Mouse (Mus musculus) forebrain, embryonic 10.5 days (tissue): ENCODE measurements around the gene Brd3. TPM values are rescaled to one million over a fixed set of nuclear protein-coding genes. Genes with fewer than 3 reads are reported as not detected.

Experiments
- DNase-seq: peaks from one replicate; pipeline ENCODE4 v3.0.0-alpha.2; 2017; ENCODE audit warnings: low spot score; ENCODE audit errors: extremely low spot score
- H3K27ac ChIP-seq: fragments of 300-500 bp; sonication (generic); 2 replicates; pipeline ENCODE4 v1.5.1; 2016; ENCODE audit warnings: mild to moderate bottlenecking
- H3K27me3 ChIP-seq: fragments of 300-500 bp; sonication (generic); 2 replicates; pipeline ENCODE4 v1.6.1; 2016; ENCODE audit warnings: mild to moderate bottlenecking; ENCODE audit not compliant: poor library complexity, severe bottlenecking
- H3K36me3 ChIP-seq: fragments of 300-500 bp; sonication (generic); replicated peaks from 2 replicates; pipeline ENCODE4 v1.6.1; 2016; ENCODE audit warnings: mild to moderate bottlenecking, moderate library complexity
- H3K4me1 ChIP-seq: fragments of 300-500 bp; sonication (generic); 2 replicates; pipeline ENCODE4 v1.6.1; 2016
- H3K4me3 ChIP-seq: fragments of 300-500 bp; sonication (generic); 2 replicates; pipeline ENCODE4 v1.5.1; 2016; ENCODE audit warnings: mild to moderate bottlenecking, moderate library complexity
- H3K9me3 ChIP-seq: fragments of 300-500 bp; sonication (generic); 2 replicates; pipeline ENCODE4 v1.6.1; 2016; ENCODE audit warnings: mild to moderate bottlenecking, moderate library complexity
- WGBS: fragments of 180-500 bp; shearing (Covaris S2); methylation state at CpG from one replicate; pipeline ENCODE4 v1.1.7; 2016; 5-methylcytosine and 5-hydroxymethylcytosine counted together
- polyA plus RNA-seq: library from polyadenylated mRNA; unstranded; fragments of >200 nt; fragmentation: Nextera tagmentation; extraction: Ambion mirVana; gene quantifications from 2 replicates; pipeline ENCODE4 v1.2.1, GENCODE M21; 2016

Gene Brd3
- polyA plus RNA-seq, 1 experiment from 2014 or later, result 152 TPM

DNA sequence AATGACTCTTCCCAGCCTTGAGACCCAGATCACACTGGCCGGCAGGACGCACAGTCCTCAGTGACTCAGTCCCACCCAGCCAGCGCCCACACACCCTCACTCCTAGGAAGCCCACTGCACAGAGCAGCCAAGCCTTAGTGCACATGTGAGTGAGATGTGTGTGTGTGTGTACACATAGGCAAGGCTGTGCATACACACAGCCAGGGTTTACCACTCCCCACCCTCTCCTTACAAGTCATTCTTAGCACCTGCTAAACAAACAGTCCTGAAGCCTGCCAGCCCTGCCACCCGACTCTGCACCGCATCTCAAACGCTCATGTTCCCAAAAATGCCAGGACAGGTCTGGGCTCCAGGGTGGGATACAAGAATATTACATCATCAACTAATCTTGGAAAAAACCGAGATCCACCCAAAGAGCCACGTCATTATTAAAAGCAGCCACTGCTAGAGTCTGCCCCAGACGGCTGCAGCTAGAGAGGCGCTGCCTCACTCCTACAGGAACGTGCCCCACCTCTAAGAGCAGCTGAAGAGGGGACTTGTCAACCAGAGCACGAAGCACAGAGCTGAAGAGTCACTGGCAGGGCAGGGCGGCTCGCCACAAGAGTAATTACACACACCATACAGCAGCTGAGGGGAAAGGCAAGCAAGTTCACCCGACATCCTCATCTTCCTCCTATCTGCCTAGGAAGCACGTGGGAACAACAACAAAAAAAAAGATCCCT, 93.4 kb downstream of the Brd3 start:
- Histone ChIP-seq H3K4me3 (peak overlapping the region; percentile 23), H3K36me3 (peaks cover 3% of the 10 kb centered on the region; the same call in 1 of the 2 replicates), H3K4me1 (peaks cover 95% of the 10 kb centered on the region), H3K9me3 (no peaks in the 10 kb centered on the region), H3K27me3 (no peaks in the 10 kb centered on the region), H3K27ac (peak overlapping the region; percentile 83)
- no peak for DNase-seq
- WGBS, result 29% methylated on average over 16 of the region's 16 CpGs

DNA sequence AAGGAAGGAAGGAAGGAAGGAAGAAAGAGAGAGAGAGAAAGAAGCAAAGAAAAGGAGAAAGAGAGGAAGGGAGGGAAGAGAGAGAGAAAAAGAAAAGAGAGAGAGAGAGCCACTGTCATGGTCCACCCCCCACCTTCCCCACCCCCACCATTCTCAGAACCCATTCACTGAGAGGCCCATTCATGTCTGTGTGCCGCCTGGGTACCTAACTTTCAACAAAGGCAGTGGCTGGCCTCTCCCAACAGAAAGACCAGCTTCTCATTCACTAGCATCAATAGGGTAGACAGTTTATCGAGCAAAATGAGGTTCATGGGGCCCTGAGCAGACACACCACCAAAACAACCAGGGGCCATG, 93.9 kb downstream of the Brd3 start:
- no peak for DNase-seq
- peaks cover 95% of the 10 kb centered on the region for H3K4me1 ChIP-seq
- H3K27me3 ChIP-seq, result no peaks in the 10 kb centered on the region
- H3K4me3 ChIP-seq, result peak overlapping the region; percentile 23
- H3K36me3 ChIP-seq, result peaks cover 3% of the 10 kb centered on the region; the same call in 1 of the 2 replicates
- 19% methylated on average over 2 of the region's 2 CpGs for WGBS
- H3K9me3 ChIP-seq, result no peaks in the 10 kb centered on the region
- H3K27ac ChIP-seq, result peak overlapping the region; percentile 83

DNA sequence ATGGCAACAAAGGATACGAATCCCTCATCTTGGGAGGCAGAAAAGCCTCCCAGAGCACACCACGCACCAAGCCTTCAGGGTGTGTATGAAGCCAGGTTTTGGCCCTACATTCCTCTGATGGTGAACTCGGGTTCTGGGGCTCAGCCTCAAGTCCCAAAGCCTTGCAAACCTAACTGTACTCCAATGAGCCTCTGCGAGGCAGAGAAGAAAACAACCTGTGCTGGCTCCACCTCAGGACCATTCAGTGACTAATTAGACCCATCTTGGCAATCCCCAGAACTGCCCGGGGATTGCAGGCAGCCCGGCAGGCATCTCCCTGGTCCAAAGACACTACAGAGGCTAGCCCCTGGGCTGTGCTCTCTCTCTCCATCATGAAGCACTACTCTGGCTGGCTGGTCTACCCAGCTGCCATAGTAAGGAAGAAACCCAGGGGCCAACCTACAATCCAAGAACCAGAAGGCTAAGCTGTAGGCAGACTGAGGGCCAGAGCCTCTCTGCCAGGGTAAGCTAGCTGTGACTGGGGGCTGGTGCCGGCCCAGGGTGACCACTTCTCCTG, 95.1 kb downstream of the Brd3 start:
- no peak for DNase-seq
- H3K4me1 ChIP-seq, result peaks cover 95% of the 10 kb centered on the region

DNA sequence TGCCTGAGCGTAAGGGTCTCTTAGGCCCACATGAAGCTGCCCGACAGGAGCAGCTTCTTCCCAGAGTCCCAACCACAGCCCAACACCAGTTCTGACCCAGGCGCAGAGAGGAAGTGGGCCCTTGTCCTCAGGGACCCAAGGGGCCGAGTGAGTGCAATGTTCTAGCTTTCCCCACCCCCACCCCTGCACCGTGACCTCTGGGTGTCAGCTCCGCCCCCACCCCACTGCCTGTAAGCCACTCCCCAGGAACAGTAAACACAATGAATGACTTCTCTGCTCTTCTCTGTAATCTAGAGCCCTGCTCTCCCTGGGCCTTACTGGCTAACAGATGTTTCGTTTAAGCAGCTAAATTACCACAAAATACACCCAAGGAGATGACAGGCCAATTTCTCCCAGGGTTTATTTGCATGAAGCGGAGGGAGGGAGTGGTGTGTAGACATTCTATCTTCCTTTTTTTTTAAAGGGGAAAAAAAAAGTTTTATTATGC, 95.7 kb downstream of the Brd3 start:
- Histone ChIP-seq H3K27me3 (no peaks in the 10 kb centered on the region), H3K4me3 (peak overlapping the region; percentile 23), H3K9me3 (no peaks in the 10 kb centered on the region), H3K4me1 (peaks cover 95% of the 10 kb centered on the region), H3K27ac (peak overlapping the region; percentile 81), H3K36me3 (peaks cover 3% of the 10 kb centered on the region; the same call in 1 of the 2 replicates)
- WGBS, result 23% methylated on average over 8 of the region's 8 CpGs
- DNase-seq, result no peak

More for the DNA sequence above, 95.1 kb downstream of the Brd3 start:
- Histone ChIP-seq H3K4me3 (peak overlapping the region; percentile 23; the same call in 1 of the 2 replicates), H3K27ac (peak overlapping the region; percentile 81), H3K36me3 (peaks cover 3% of the 10 kb centered on the region; the same call in 1 of the 2 replicates), H3K9me3 (no peaks in the 10 kb centered on the region), H3K27me3 (no peaks in the 10 kb centered on the region)
- 15% methylated on average over 7 of the region's 7 CpGs for WGBS

DNA sequence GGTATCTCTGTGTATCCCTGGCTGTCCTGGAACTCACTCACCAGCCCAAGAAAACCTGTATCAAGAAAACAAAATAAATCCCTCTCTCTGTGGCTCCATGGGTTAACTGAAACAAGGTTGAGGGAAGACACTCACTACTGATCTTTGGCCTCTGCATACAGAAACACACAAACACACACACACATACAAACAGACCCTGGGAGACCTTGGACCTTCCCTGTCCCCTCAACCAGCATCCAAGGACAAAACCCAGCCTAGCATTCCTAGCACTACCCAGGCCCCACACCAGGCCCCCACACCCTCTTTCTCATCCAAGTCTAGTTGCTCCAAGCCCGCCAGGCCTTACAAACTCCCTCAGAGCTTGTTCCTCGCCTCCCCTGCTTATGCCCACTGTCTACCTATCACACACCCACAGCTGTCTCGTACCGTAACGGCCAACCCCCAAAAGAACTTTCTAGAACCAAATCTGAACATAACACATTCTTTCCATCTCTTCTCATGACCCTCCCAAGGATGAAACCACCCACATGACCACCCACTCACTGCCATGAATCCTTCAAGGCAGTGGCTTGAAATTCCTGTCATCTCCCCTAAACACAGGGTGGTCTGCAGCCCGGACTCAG, 96.8 kb downstream of the Brd3 start:
- Histone ChIP-seq H3K27me3 (no peaks in the 10 kb centered on the region), H3K9me3 (no peaks in the 10 kb centered on the region), H3K4me1 (peaks cover 94% of the 10 kb centered on the region), H3K27ac (peak overlapping the region; percentile 81), H3K4me3 (no peak overlapping the region), H3K36me3 (peaks cover 3% of the 10 kb centered on the region; the same call in 1 of the 2 replicates)
- 92% methylated on average over 6 of the region's 6 CpGs for WGBS
- DNase-seq, result no peak

DNA sequence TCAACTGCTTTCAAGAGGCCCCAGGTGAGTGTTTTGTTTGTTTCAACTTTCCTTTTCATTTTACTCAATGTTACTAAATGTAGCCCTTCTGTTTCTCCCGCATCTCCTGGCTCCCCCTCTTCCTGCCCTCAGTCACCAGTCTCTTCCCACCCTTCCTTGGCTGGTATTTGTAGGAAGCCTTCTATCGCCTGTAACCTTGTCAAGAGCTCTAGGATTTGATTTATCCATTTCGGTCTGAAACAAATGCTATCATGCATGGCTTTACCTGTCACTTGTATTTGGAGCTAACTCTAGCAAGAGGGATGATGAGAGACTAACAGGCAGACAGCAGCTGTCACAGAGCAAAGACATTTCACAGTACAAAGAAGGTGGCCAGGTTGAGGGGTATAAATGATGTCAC, 99.3 kb downstream of the Brd3 start:
- WGBS, result 76% methylated on average over 3 of the region's 3 CpGs
- peaks cover 3% of the 10 kb centered on the region; the same call in 1 of the 2 replicates for H3K36me3 ChIP-seq
- H3K9me3 ChIP-seq, result no peaks in the 10 kb centered on the region
- no peak overlapping the region for H3K4me3 ChIP-seq
- no peak overlapping the region for H3K27ac ChIP-seq
- DNase-seq, result no peak
- no peaks in the 10 kb centered on the region for H3K27me3 ChIP-seq
- peaks cover 91% of the 10 kb centered on the region for H3K4me1 ChIP-seq

DNA sequence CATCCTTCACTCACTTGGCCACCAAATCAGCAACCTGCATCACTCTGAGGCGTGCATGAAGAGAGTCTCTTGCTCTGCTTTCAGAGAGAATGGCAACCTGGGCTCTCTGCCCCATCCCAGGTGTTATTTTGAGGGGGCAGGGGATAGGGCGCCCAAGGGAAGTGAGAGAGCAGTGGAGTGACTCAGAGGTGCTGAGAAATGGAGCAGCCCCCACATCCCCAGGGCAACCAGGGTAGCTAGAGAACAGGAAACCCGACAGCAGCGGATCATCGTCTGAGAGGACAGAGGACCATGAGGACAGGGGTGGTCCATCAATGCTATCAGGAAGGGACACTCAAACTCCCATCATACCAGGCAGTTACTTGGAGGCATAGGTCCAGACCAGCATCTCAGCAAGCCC, 100.5 kb downstream of the Brd3 start:
- Histone ChIP-seq H3K27ac (0 out of 2 replicates have a peak overlapping the region, but pooled peaks have one; percentile 21), H3K4me3 (no peak overlapping the region), H3K4me1 (peaks cover 78% of the 10 kb centered on the region), H3K36me3 (peaks cover 3% of the 10 kb centered on the region; the same call in 1 of the 2 replicates), H3K9me3 (no peaks in the 10 kb centered on the region), H3K27me3 (no peaks in the 10 kb centered on the region)
- DNase-seq, result no peak
- WGBS, result 84% methylated on average over 5 of the region's 5 CpGs

DNA sequence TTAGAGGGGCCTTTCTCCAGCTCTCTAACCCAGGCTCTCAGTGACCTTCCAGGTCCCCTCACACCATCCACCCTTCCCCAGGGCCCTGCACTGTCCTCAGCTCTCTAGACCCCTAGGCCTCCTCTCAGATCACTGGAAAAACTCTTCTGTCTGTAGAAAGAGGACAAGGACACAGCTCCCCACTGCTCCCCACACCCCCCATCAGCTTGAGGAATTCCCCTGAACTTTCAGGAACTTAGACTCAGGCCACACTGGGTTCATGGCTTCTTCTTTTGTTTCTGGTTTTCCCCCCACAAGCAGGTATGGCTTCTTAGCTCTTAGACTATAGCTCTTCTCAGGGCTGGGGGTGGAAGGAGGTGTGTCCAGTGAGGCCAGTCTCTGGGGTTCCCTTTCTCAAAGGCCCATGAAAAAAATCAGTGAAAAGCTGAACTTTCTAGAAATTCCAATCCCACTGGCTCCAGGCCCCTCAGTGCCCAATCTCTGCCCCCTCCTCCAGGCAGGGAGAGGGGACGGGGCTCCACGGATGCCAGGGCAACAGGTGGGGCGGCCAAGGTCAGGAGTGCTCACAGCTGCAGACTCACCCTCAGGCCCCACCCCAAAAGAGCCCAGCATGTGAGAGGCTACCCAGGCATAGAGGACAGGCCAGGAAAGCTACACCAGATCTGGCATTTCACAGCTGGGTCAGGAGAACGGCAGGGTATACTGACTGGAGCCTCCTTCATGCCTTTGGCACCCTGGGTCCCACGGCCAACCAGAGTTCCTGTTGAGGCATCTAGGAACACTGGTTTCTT, 102.2 kb downstream of the Brd3 start:
- DNase-seq, result no peak
- no peak overlapping the region for H3K4me3 ChIP-seq
- peak overlapping the region; percentile 62 for H3K27ac ChIP-seq
- 61% methylated on average over 5 of the region's 5 CpGs for WGBS
- peaks cover 64% of the 10 kb centered on the region for H3K4me1 ChIP-seq
- H3K9me3 ChIP-seq, result peaks cover 2% of the 10 kb centered on the region; the same call in 1 of the 2 replicates
- no peaks in the 10 kb centered on the region for H3K27me3 ChIP-seq
- H3K36me3 ChIP-seq, result peaks cover 3% of the 10 kb centered on the region

DNA sequence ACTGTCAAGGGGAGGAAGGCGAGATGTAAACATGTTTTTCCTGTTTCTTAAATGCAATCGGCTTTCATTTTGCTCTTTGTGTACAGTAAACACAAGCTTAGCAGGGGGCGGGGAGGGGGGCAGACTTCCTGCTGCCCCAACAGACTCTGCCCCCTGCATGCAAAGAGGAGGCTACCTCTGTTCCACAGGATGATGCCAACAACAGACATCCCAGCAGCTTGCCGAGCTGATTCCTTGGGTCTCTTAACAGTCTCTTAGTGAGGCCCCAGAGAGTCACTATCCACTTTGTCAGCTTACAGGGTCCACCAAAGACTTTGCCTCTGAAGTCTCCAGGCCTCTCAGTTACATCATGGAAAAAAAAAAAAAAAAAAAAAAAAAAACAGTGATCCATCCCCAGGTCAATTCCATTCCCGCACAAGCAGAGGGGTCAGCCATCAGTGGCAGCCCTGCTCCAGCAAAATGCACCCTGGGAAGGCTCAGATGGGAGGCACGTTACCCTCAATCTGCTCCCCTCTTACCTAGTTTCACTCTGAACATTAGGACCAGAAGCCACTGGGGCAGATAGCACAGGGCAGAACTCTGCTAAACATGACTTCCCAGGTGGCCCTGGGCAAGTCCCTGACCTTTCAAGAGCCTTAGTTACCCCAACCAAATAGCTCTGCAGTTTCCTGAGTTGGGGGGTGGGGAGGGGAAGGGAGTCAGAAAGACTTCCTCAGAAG, 102.9 kb downstream of the Brd3 start:
- Histone ChIP-seq H3K27me3 (no peaks in the 10 kb centered on the region), H3K4me3 (no peak overlapping the region), H3K9me3 (peaks cover 10% of the 10 kb centered on the region; the same call in 1 of the 2 replicates), H3K4me1 (peaks cover 59% of the 10 kb centered on the region), H3K36me3 (peaks cover 11% of the 10 kb centered on the region), H3K27ac (peak overlapping the region; percentile 62)
- DNase-seq, result no peak
- 55% methylated on average over 6 of the region's 6 CpGs for WGBS

DNA sequence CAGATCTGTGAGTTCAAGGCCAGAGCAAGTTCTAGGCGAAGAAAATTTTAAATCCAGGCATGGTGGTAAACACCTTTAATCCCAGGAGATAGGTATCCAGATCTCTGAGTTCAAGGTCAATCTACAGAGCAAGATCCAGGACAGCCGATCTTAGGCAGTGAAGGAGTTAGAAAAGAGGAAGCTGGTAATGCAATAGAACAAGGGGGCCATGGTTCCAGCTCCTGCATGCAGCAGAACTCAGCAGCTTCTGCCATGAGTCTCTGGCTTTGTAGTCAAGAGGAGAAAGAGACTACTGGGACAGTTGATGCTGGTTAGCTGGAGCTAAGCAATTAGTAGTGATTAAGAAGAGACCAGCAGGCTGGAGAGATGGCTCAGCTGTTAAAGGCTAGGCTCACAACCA, 105.9 kb downstream of the Brd3 start:
- Histone ChIP-seq H3K27me3 (no peaks in the 10 kb centered on the region), H3K4me1 (peaks cover 47% of the 10 kb centered on the region), H3K36me3 (peaks cover 23% of the 10 kb centered on the region), H3K9me3 (peaks cover 16% of the 10 kb centered on the region), H3K27ac (no peak overlapping the region), H3K4me3 (no peak overlapping the region)
- no peak for DNase-seq
- WGBS, result 90% methylated on average over 2 of the region's 2 CpGs

DNA sequence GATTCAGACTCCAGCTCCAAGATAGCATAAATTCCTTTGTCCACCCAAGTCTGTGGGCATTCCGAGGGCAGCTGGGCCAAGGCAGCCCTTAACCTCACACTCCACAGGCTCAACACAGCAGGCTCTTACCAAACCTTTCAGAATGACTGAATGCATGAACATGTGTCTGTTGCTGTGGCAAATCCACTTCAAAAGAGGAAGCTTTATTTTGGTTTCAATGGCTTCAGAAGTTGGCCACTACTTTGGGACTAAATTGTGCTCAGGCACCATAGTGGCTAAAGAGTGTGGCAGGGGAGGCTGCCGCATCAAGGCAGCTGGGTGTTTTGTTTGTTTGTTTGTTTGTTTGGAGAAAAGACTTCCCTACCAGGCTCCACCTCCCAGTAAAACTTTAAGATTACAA, 107.4 kb downstream of the Brd3 start:
- Histone ChIP-seq H3K4me3 (no peak overlapping the region), H3K36me3 (peaks cover 23% of the 10 kb centered on the region), H3K27me3 (no peaks in the 10 kb centered on the region), H3K27ac (no peak overlapping the region), H3K9me3 (peaks cover 16% of the 10 kb centered on the region), H3K4me1 (peaks cover 47% of the 10 kb centered on the region)
- no peak for DNase-seq
- WGBS, result 89% methylated on average over 2 of the region's 2 CpGs
